Mouse (Mus musculus) forebrain, embryonic 11.5 days (tissue): Measurements from ENCODE around the gene Ltf. TPM values are rescaled to one million over a fixed set of nuclear protein-coding genes. Genes with fewer than 3 reads are reported as not detected.

Experiments used
- ATAC-seq: fragments of 200-750 bp; cut with Nextera tagmentation; replicated peaks from 2 replicates; pipeline ENCODE4 v1.8.0; 2017; ENCODE audit warnings: moderate TSS enrichment; ENCODE audit not compliant: low FRiP score
- DNase-seq: peaks from one replicate; pipeline ENCODE4 v3.0.0-alpha.2; 2017; ENCODE audit warnings: low spot score
- H3K27ac ChIP-seq: fragments of 300-500 bp; sonication (generic); 2 replicates; pipeline ENCODE4 v1.5.1; 2014; ENCODE audit warnings: low read depth, low read length
- H3K27me3 ChIP-seq: fragments of 300-500 bp; sonication (generic); 2 replicates; pipeline ENCODE4 v1.6.1; 2014; ENCODE audit warnings: mild to moderate bottlenecking, low read length, mixed read lengths; ENCODE audit not compliant: control insufficient read depth, insufficient read depth
- H3K36me3 ChIP-seq: fragments of 300-500 bp; sonication (generic); 2 replicates; pipeline ENCODE4 v1.6.1; 2014; ENCODE audit warnings: mild to moderate bottlenecking, low read length, moderate library complexity, mixed read lengths; ENCODE audit not compliant: control insufficient read depth, insufficient read depth
- H3K4me1 ChIP-seq: fragments of 300-500 bp; sonication (generic); replicated peaks from 2 replicates; pipeline ENCODE4 v1.6.1; 2014; ENCODE audit warnings: low read length, mixed read lengths; ENCODE audit not compliant: control insufficient read depth, insufficient read depth
- H3K4me2 ChIP-seq: fragments of 300-500 bp; sonication (generic); 2 replicates; pipeline ENCODE4 v1.6.1; 2014; ENCODE audit warnings: low read depth, mild to moderate bottlenecking, low read length, moderate library complexity, mixed read lengths; ENCODE audit not compliant: severe bottlenecking
- H3K4me3 ChIP-seq: fragments of 300-500 bp; sonication (generic); 2 replicates; pipeline ENCODE4 v1.5.1; 2014; ENCODE audit warnings: low read depth, low read length
- H3K9ac ChIP-seq: fragments of 300-500 bp; sonication (generic); 2 replicates; pipeline ENCODE4 v1.6.1; 2014; ENCODE audit warnings: low read length
- H3K9me3 ChIP-seq: fragments of 300-500 bp; sonication (generic); 2 replicates; pipeline ENCODE4 v1.6.1; 2016; ENCODE audit warnings: low read length, mixed read lengths; ENCODE audit not compliant: control insufficient read depth
- WGBS: fragments of 180-500 bp; shearing (Covaris S2); extraction: QIAGEN DNeasy Blood & Tissue Kit; methylation state at CpG from one replicate; pipeline ENCODE4 v1.1.7; 2014; 5-methylcytosine and 5-hydroxymethylcytosine counted together
- polyA plus RNA-seq: library from polyadenylated mRNA; unstranded; fragments of >200 nt; fragmentation: Nextera tagmentation; extraction: Ambion mirVana; gene quantifications from 2 replicates; pipeline ENCODE4 v1.2.1, GENCODE M21; 2014

The Ltf gene
- polyA plus RNA-seq, 1 experiment from 2014 or later = 0.61 TPM

GRCm38 (mm10) chr9:111046222-111046621, 27.2 kb downstream of the Ltf start:
- 87% methylated on average over 3 of the region's 3 CpGs for WGBS

GRCm38 (mm10) chr9:111047266-111047665, 28.2 kb downstream of the Ltf start:
- Histone ChIP-seq H3K9me3 (no peaks in the 10 kb centered on the region), H3K27me3 (no peaks in the 10 kb centered on the region), H3K9ac (no peak overlapping the region), H3K4me3 (no peak overlapping the region), H3K36me3 (no peaks in the 10 kb centered on the region), H3K27ac (no peak overlapping the region), H3K4me1 (no peaks in the 10 kb centered on the region), H3K4me2 (no peak overlapping the region)
- DNase-seq = no peak
- WGBS = 100% methylated on average over 5 of the region's 5 CpGs
- no peak for ATAC-seq

More at GRCm38 (mm10) chr9:111046222-111046621, 27.2 kb downstream of the Ltf start:
- H3K4me2 ChIP-seq = no peak overlapping the region
- no peak overlapping the region for H3K4me3 ChIP-seq
- DNase-seq = no peak
- H3K4me1 ChIP-seq = no peaks in the 10 kb centered on the region
- no peak overlapping the region for H3K9ac ChIP-seq
- ATAC-seq = no peak
- no peaks in the 10 kb centered on the region for H3K9me3 ChIP-seq
- H3K36me3 ChIP-seq = no peaks in the 10 kb centered on the region
- H3K27me3 ChIP-seq = no peaks in the 10 kb centered on the region
- no peak overlapping the region for H3K27ac ChIP-seq

GRCm38 (mm10) chr9:111048452-111048851, 29.4 kb downstream of the Ltf start:
- Histone ChIP-seq H3K27me3 (no peaks in the 10 kb centered on the region), H3K27ac (no peak overlapping the region), H3K4me3 (no peak overlapping the region), H3K9me3 (no peaks in the 10 kb centered on the region), H3K4me2 (no peak overlapping the region), H3K9ac (no peak overlapping the region), H3K4me1 (no peaks in the 10 kb centered on the region), H3K36me3 (no peaks in the 10 kb centered on the region)
- 87% methylated on average over 3 of the region's 3 CpGs for WGBS
- no peak for ATAC-seq
- DNase-seq = no peak

GRCm38 (mm10) chr9:111054923-111055322, 35.9 kb downstream of the Ltf start:
- ATAC-seq (no peak), DNase-seq (no peak)
- Histone ChIP-seq H3K27ac (no peak overlapping the region), H3K27me3 (no peaks in the 10 kb centered on the region), H3K4me2 (no peak overlapping the region), H3K9me3 (no peaks in the 10 kb centered on the region), H3K9ac (no peak overlapping the region), H3K4me3 (no peak overlapping the region), H3K4me1 (no peaks in the 10 kb centered on the region), H3K36me3 (no peaks in the 10 kb centered on the region)
- 91% methylated on average over 9 of the region's 9 CpGs for WGBS

GRCm38 (mm10) chr9:111055800-111056518, 36.9 kb downstream of the Ltf start:
- WGBS = 80% methylated on average over 29 of the region's 29 CpGs
- Histone ChIP-seq H3K4me1 (no peaks in the 10 kb centered on the region), H3K36me3 (no peaks in the 10 kb centered on the region), H3K27me3 (no peaks in the 10 kb centered on the region), H3K9me3 (no peaks in the 10 kb centered on the region), H3K4me3 (0 out of 2 replicates have a peak overlapping the region, but pooled peaks have one; percentile 7), H3K27ac (no peak overlapping the region), H3K9ac (no peak overlapping the region), H3K4me2 (peak overlapping the region; percentile 6; the same call in 1 of the 2 replicates)
- DNase-seq (no peak), ATAC-seq (no peak)

GRCm38 (mm10) chr9:111056519-111056797, 37.4 kb downstream of the Ltf start:
- H3K4me1 ChIP-seq = no peaks in the 10 kb centered on the region
- no peaks in the 10 kb centered on the region for H3K27me3 ChIP-seq
- no peak for DNase-seq
- 20% methylated on average over 11 of the region's 11 CpGs for WGBS
- H3K4me3 ChIP-seq = 0 out of 2 replicates have a peak overlapping the region, but pooled peaks have one; percentile 7
- no peaks in the 10 kb centered on the region for H3K36me3 ChIP-seq
- H3K9ac ChIP-seq = no peak overlapping the region; the same call in 1 of the 2 replicates
- H3K9me3 ChIP-seq = no peaks in the 10 kb centered on the region
- H3K4me2 ChIP-seq = peak overlapping the region; percentile 6; the same call in 1 of the 2 replicates
- H3K27ac ChIP-seq = no peak overlapping the region
- no peak for ATAC-seq

GRCm38 (mm10) chr9:111056798-111057543, 37.9 kb downstream of the Ltf start, which contains the start of gene Ccrl2:
Gene Ccrl2 (minus strand): TSS chr9:111057519.
- Histone ChIP-seq H3K9me3 (no peaks in the 10 kb centered on the region), H3K4me3 (0 out of 2 replicates have a peak within 1 kb of the TSS, but pooled peaks have one; percentile 7), H3K27ac (no peak within 1 kb of the TSS), H3K4me1 (no peaks in the 10 kb centered on the region), H3K9ac (no peak within 1 kb of the TSS; the same call in 1 of the 2 replicates), H3K36me3 (no peaks in the 10 kb centered on the region), H3K27me3 (no peaks in the 10 kb centered on the region), H3K4me2 (peak within 1 kb of the TSS; percentile 6; the same call in 1 of the 2 replicates)
- WGBS = 61% methylated on average over 17 of the region's 17 CpGs
- ATAC-seq (no peak), DNase-seq (no peak)

- H3K27ac ChIP-seq = no peak overlapping the region
- H3K9ac ChIP-seq = no peak overlapping the region
- H3K4me3 ChIP-seq = no peak overlapping the region
- H3K27me3 ChIP-seq = no peaks in the 10 kb centered on the region
- 81% methylated on average over 14 of the region's 14 CpGs for WGBS
- no peak for ATAC-seq
- H3K9me3 ChIP-seq = no peaks in the 10 kb centered on the region
- H3K4me1 ChIP-seq = no peaks in the 10 kb centered on the region
- no peak overlapping the region for H3K4me2 ChIP-seq
- H3K36me3 ChIP-seq = no peaks in the 10 kb centered on the region
- DNase-seq = no peak
These were observed 38.7 kb downstream of the Ltf start for GRCm38 (mm10) chr9:111057544-111058370.
